Comparison of ENCODE assay signal across 20 mouse cellular contexts in genomic region chr13:54988181-54988760, GRCm38 (mm10). TPM values are rescaled to one million over a fixed set of nuclear protein-coding genes. Genes with fewer than 3 reads are reported as not detected.
A peak's percentile ranks its signal among the peaks of the same experiment; 100 is the strongest.
DNase-seq lines count a peak whose midpoint lies in the region; ATAC-seq lines count a peak whose summit lies in the region.
"Had no signal": no experiment of that assay in that cellular context is flagged by ENCODE, and none has a peak within 500 bp of the region (broad histone marks: within the 10 kb centered on the region; RNA-seq: fewer than 3 reads in every experiment).

No protein-coding gene starts in this region.

- H3K27me3 ChIP-seq in heart, embryonic 12.5 days (replicated peaks): peaks cover 17% of the 10 kb centered on the region; the same call in 1 of the 2 replicates
- H3K27me3 ChIP-seq in kidney, embryonic 15.5 days: peaks cover 23% of the 10 kb centered on the region
- H3K27me3 ChIP-seq in megakaryocyte, embryonic 14.5 days (replicated peaks): peaks cover 82% of the 10 kb centered on the region
- H3K27me3 ChIP-seq in midbrain, embryonic 13.5 days: peaks cover 30% of the 10 kb centered on the region
- H3K27me3 ChIP-seq: forebrain, embryonic 15.5 days had no signal

- peak overlapping the region; percentile 41 for H3K27ac ChIP-seq in heart, embryonic 12.5 days (ENCODE audit: poor library complexity, severe bottlenecking)
- H3K27ac ChIP-seq in kidney, embryonic 15.5 days: 0 out of 2 replicates have a peak overlapping the region, but pooled peaks have one; percentile 1
- no peak overlapping the region for H3K27ac ChIP-seq in midbrain, embryonic 13.5 days
- H3K27ac ChIP-seq: forebrain, embryonic 15.5 days had no signal

- no peak overlapping the region for H3K9ac ChIP-seq in heart, embryonic 12.5 days
- no peak overlapping the region for H3K9ac ChIP-seq in kidney, embryonic 15.5 days
- H3K9ac ChIP-seq in midbrain, embryonic 13.5 days (replicated peaks): no peak overlapping the region
- H3K9ac ChIP-seq: forebrain, embryonic 15.5 days; hindbrain, embryonic 15.5 days had no signal

- intact Hi-C loops in heart, postnatal 14 days (cut with DNase I): no loop called here

- H3K4me3 ChIP-seq in heart, embryonic 12.5 days: no peak overlapping the region
- no peak overlapping the region for H3K4me3 ChIP-seq in kidney, embryonic 15.5 days (replicated peaks)
- peak overlapping the region; percentile 54 for H3K4me3 ChIP-seq in megakaryocyte, embryonic 14.5 days (replicated peaks)
- no peak overlapping the region for H3K4me3 ChIP-seq in midbrain, embryonic 13.5 days (replicated peaks)
- H3K4me3 ChIP-seq: erythroblast, embryonic 14.5 days; forebrain, embryonic 15.5 days; hindbrain, embryonic 15.5 days had no signal

- no peak for DNase-seq in heart, postnatal 14 days
- DNase-seq in kidney, adult 9 months: no peak
- DNase-seq: adrenal gland, postnatal 36 days; cerebellum, adult 2 months; liver; right cerebral cortex, postnatal 4 days; thymus, postnatal 25 days had no signal

- 16% methylated on average over 7 of the region's 7 CpGs for WGBS in heart, embryonic 12.5 days
- WGBS in kidney, embryonic 15.5 days: 57% methylated on average over 7 of the region's 7 CpGs
- 63% methylated on average over 7 of the region's 7 CpGs for WGBS in midbrain, embryonic 13.5 days

- H3K36me3 ChIP-seq in heart, embryonic 12.5 days: no peaks in the 10 kb centered on the region
- no peaks in the 10 kb centered on the region for H3K36me3 ChIP-seq in kidney, embryonic 15.5 days
- no peaks in the 10 kb centered on the region for H3K36me3 ChIP-seq in megakaryocyte, embryonic 14.5 days (replicated peaks; ENCODE audit: low read length)
- H3K36me3 ChIP-seq in midbrain, embryonic 13.5 days: no peaks in the 10 kb centered on the region; the same call in 1 of the 2 replicates
- H3K36me3 ChIP-seq: hindbrain, embryonic 15.5 days had no signal

- H3K9me3 ChIP-seq in heart, embryonic 12.5 days (replicated peaks): no peaks in the 10 kb centered on the region
- no peaks in the 10 kb centered on the region for H3K9me3 ChIP-seq in kidney, embryonic 15.5 days (replicated peaks)
- no peaks in the 10 kb centered on the region for H3K9me3 ChIP-seq in megakaryocyte, embryonic 14.5 days
- no peaks in the 10 kb centered on the region for H3K9me3 ChIP-seq in midbrain, embryonic 13.5 days
- H3K9me3 ChIP-seq: forebrain, embryonic 15.5 days; hindbrain, embryonic 15.5 days had no signal

- H3K4me1 ChIP-seq in heart, embryonic 12.5 days (replicated peaks): peaks cover 17% of the 10 kb centered on the region
- H3K4me1 ChIP-seq in kidney, embryonic 15.5 days: peaks cover 21% of the 10 kb centered on the region
- peaks cover 27% of the 10 kb centered on the region for H3K4me1 ChIP-seq in megakaryocyte, embryonic 14.5 days
- peaks cover 23% of the 10 kb centered on the region for H3K4me1 ChIP-seq in midbrain, embryonic 13.5 days (replicated peaks)

- peak; percentile 58 for ATAC-seq in heart, embryonic 12.5 days (ENCODE audit: insufficient number of reproducible peaks, low FRiP score)
- no peak for ATAC-seq in kidney, embryonic 15.5 days (replicated peaks; ENCODE audit: low FRiP score)
- no peak for ATAC-seq in megakaryocyte, adult 5-6 weeks (ENCODE audit: poor library complexity, severe bottlenecking)
- ATAC-seq in midbrain, embryonic 13.5 days: no peak
- ATAC-seq: activated CD4-positive, CD25-positive, alpha-beta regulatory T cell, adult 4 months; intestine, postnatal 0 days; Patski had no signal

- H3K4me2 ChIP-seq in heart, embryonic 12.5 days: no peak overlapping the region
- no peak overlapping the region for H3K4me2 ChIP-seq in kidney, embryonic 15.5 days
- no peak overlapping the region for H3K4me2 ChIP-seq in midbrain, embryonic 13.5 days (replicated peaks)
- H3K4me2 ChIP-seq: forebrain, embryonic 15.5 days; hindbrain, embryonic 15.5 days; midbrain, embryonic 11.5 days had no signal

RNA-seq across cellular contexts. Expression of gene Hk3, which starts 32.9 kb away (rescaled TPM):
- polyA plus RNA-seq in heart, embryonic 12.5 days (2016; fragmentation: Nextera tagmentation; extraction: Ambion mirVana): 0.42 and 0.68 TPM in 2 replicates
- under 1 TPM; 0.61 to 0.74 TPM for total RNA-seq in heart, postnatal 14 days (2021)
- polyA plus RNA-seq in kidney, embryonic 15.5 days (2015; fragmentation: Nextera tagmentation; extraction: Ambion mirVana): 0.77 and 0.91 TPM in 2 replicates
- polyA plus RNA-seq in megakaryocyte, embryonic 14.5 days (2012; ENCODE audit: insufficient read depth, low replicate concordance): 10.3 TPM in 1 of 2 replicates, not detected in the other
- 37.9 and 43.1 TPM in 2 replicates for total RNA-seq in megakaryocyte, adult 5-6 weeks (2015)
- 99.2 and 109 TPM in 2 replicates for total RNA-seq in megakaryocyte, adult 5-6 weeks (2017)
- polyA plus RNA-seq in midbrain, embryonic 13.5 days (2015; fragmentation: Nextera tagmentation; extraction: Ambion mirVana): 0.87 and 1.1 TPM in 2 replicates
- polyA plus RNA-seq: C2C12, Patski had no signal

RNA-seq across cellular contexts. Expression of gene Unc5a, which starts 39.1 kb away (rescaled TPM):
- polyA plus RNA-seq in heart, embryonic 12.5 days (2016; fragmentation: Nextera tagmentation; extraction: Ambion mirVana): 2.9 and 4.3 TPM in 2 replicates
- under 1 TPM; 0.60 to 0.63 TPM for total RNA-seq in heart, postnatal 14 days (2021)
- polyA plus RNA-seq in kidney, embryonic 15.5 days (2015; fragmentation: Nextera tagmentation; extraction: Ambion mirVana): 2.5 and 2.7 TPM in 2 replicates
- not detected in 2 replicates for polyA plus RNA-seq in megakaryocyte, embryonic 14.5 days (2012; ENCODE audit: insufficient read depth, low replicate concordance)
- 0.38 and 0.71 TPM in 2 replicates for total RNA-seq in megakaryocyte, adult 5-6 weeks (2015)
- total RNA-seq in megakaryocyte, adult 5-6 weeks (2017): 0.24 and 1.8 TPM in 2 replicates
- 5.9 and 7.3 TPM in 2 replicates for polyA plus RNA-seq in midbrain, embryonic 13.5 days (2015; fragmentation: Nextera tagmentation; extraction: Ambion mirVana)
- polyA plus RNA-seq: erythroblast, embryonic 14.5 days; Patski had no signal
